Mouse (Mus musculus) layer of hippocampus, postnatal 10 days (tissue): ENCODE data around the gene Brms1l. TPM values are rescaled to one million over a fixed set of nuclear protein-coding genes. Genes with fewer than 3 reads are reported as not detected.
"Not testable (repeated sequence)": the region's sequence is repeated elsewhere in the genome, so short reads cannot be mapped to it uniquely, and the experiment has no call there.

Experiments
- DNase-seq, 2 experiments: peaks; one replicate each; pipeline ENCODE4 v3.0.0; 2021; ENCODE audit warnings: low spot score in 2 of 2
- long read RNA-seq: library from polyadenylated mRNA; stranded (forward); transcript quantifications from one replicate; pipeline ENCODE4 v2.0.0, GENCODE M21; 2023
- total RNA-seq, 2 experiments: library from RNA; stranded (reverse); gene quantifications; 2 replicates each; pipeline ENCODE4 v1.2.3; 2021

The Brms1l gene
- 10 to 100 TPM; 61.6 to 66.7 TPM for total RNA-seq
- long read RNA-seq, transcript Brms1l-201 (10 exons, 2,609 nt) = major isoform, 59 of 68 reads
- long read RNA-seq, partial matches to known transcripts = 2 of 68 reads
- long read RNA-seq, other reads (novel, unspliced or antisense) = 6 of 68 reads

- DNase-seq = peak; percentile 93 to 95
Measured at GRCm38 (mm10) chr12:55836199-55836951, at the start of gene Brms1l. Gene Brms1l (plus strand): TSS chr12:55836324.

- DNase-seq = not testable (repeated sequence)
Measured at GRCm38 (mm10) chr12:55794485-55794884, 41.6 kb upstream of the Brms1l start.

- DNase-seq = no peak
Measured at GRCm38 (mm10) chr12:55797103-55797502, 39.0 kb upstream of the Brms1l start.

- no peak for DNase-seq
Measured at GRCm38 (mm10) chr12:55798745-55799144, 37.4 kb upstream of the Brms1l start.

GRCm38 (mm10) chr12:55800144-55800543 lies 36.0 kb upstream of the Brms1l start:
- no peak for DNase-seq

- no peak for DNase-seq
Measured at GRCm38 (mm10) chr12:55801131-55801530, 35.0 kb upstream of the Brms1l start.

- DNase-seq = no peak
Measured at GRCm38 (mm10) chr12:55805035-55805434, 31.1 kb upstream of the Brms1l start.

- DNase-seq = no peak
Measured at GRCm38 (mm10) chr12:55816488-55816887, 19.6 kb upstream of the Brms1l start.

GRCm38 (mm10) chr12:55820119-55820660 lies 15.9 kb upstream of the Brms1l start:
- peak in 1 of 2 experiments; percentile 25 for DNase-seq

GRCm38 (mm10) chr12:55820661-55821314 lies 15.3 kb upstream of the Brms1l start, which contains the start of gene Ralgapa1:
Gene Ralgapa1 (minus strand): TSS chr12:55821167.
- DNase-seq = peak; percentile 88 to 90

GRCm38 (mm10) chr12:55824027-55824426 lies 12.1 kb upstream of the Brms1l start:
- no peak for DNase-seq

- no peak for DNase-seq
Measured at GRCm38 (mm10) chr12:55825537-55825936, 10.6 kb upstream of the Brms1l start.

GRCm38 (mm10) chr12:55831101-55831500 lies 5.0 kb upstream of the Brms1l start:
- DNase-seq = peak; percentile 83

GRCm38 (mm10) chr12:55832961-55833360 lies 3.2 kb upstream of the Brms1l start:
- no peak for DNase-seq

- no peak for DNase-seq
Measured at GRCm38 (mm10) chr12:55833906-55834625, 2.1 kb upstream of the Brms1l start.

GRCm38 (mm10) chr12:55834891-55835290 lies 1.2 kb upstream of the Brms1l start:
- DNase-seq = no peak

- DNase-seq = no peak
Measured at GRCm38 (mm10) chr12:55835857-55836198, 296 bp upstream of the Brms1l start.

- DNase-seq = no peak
Measured at GRCm38 (mm10) chr12:55837495-55837894, 1.4 kb downstream of the Brms1l start.

GRCm38 (mm10) chr12:55846741-55847140 lies 10.6 kb downstream of the Brms1l start:
- peak in 1 of 2 experiments; percentile 16 for DNase-seq

GRCm38 (mm10) chr12:55847851-55848250 lies 11.7 kb downstream of the Brms1l start:
- no peak for DNase-seq

GRCm38 (mm10) chr12:55850650-55851049 lies 14.5 kb downstream of the Brms1l start:
- no peak for DNase-seq
